8 mouse cellular contexts compared by ENCODE assay signal in genomic region chr15:86032811-86033190, GRCm38 (mm10). TPM values are rescaled to one million over a fixed set of nuclear protein-coding genes. Genes with fewer than 3 reads are reported as not detected.
DNase-seq lines count a peak whose midpoint lies in the region; ATAC-seq and TF ChIP-seq lines count a peak whose summit lies in the region.

No protein-coding gene starts in this region.

- TF ChIP-seq CTCF in E14TG2a.4 (conservative IDR thresholded peaks at IDR 0.05; ENCODE audit: low read length): peak; percentile 83

- 0 out of 2 replicates have a peak, but pooled peaks have one; percentile 2 for ATAC-seq in forebrain, embryonic 16.5 days
- peak; percentile 46 for ATAC-seq in megakaryocyte, adult 5-6 weeks (ENCODE audit: poor library complexity, severe bottlenecking)

- DNase-seq in adrenal gland, postnatal 10 days: peak; percentile 63
- no peak for DNase-seq in adrenal gland, adult 18-20 months (ENCODE audit: low spot score in 2 of 2)
- peak; percentile 74 for DNase-seq in kidney, postnatal 10 days
- peak; percentile 78 for DNase-seq in testis, postnatal 10 days (ENCODE audit: low spot score)
- DNase-seq in layer of hippocampus, adult 9-11 months: no peak

- H3K9ac ChIP-seq in forebrain, embryonic 16.5 days (replicated peaks; ENCODE audit: low read depth, low read length): peak overlapping the region; percentile 63

- H3K36me3 ChIP-seq in E14TG2a.4 (ENCODE audit: insufficient read depth, low read length): peaks cover 15% of the 10 kb centered on the region; the same call in 1 of the 2 replicates
- H3K36me3 ChIP-seq in forebrain, embryonic 16.5 days (ENCODE audit: control insufficient read depth, insufficient read depth): peaks cover 9% of the 10 kb centered on the region; the same call in 1 of the 2 replicates

- H3K4me1 ChIP-seq in E14TG2a.4 (replicated peaks; ENCODE audit: low read depth, low read length): peaks cover 61% of the 10 kb centered on the region
- H3K4me1 ChIP-seq in forebrain, embryonic 16.5 days (replicated peaks; ENCODE audit: control insufficient read depth, insufficient read depth, low read length): peaks cover 35% of the 10 kb centered on the region

- WGBS in forebrain, embryonic 16.5 days: 1% methylated on average over 38 of the region's 38 CpGs

- H3K27ac ChIP-seq in forebrain, embryonic 16.5 days (ENCODE audit: low read length): peak overlapping the region; percentile 66

- H3K9me3 ChIP-seq in E14TG2a.4 (ENCODE audit: low read length): no peaks in the 10 kb centered on the region
- H3K9me3 ChIP-seq in forebrain, embryonic 16.5 days (ENCODE audit: control insufficient read depth, low read length): 0 out of 2 replicates have a peak, but pooled peaks cover 4% of the 10 kb centered on the region

- peak overlapping the region; percentile 91 for H3K4me3 ChIP-seq in E14TG2a.4 (replicated peaks; ENCODE audit: low read length)
- H3K4me3 ChIP-seq in forebrain, embryonic 16.5 days (replicated peaks; ENCODE audit: low read length): peak overlapping the region; percentile 55

- peak overlapping the region; percentile 83 for H3K4me2 ChIP-seq in forebrain, embryonic 16.5 days (ENCODE audit: low read length)

- peaks cover 27% of the 10 kb centered on the region for H3K27me3 ChIP-seq in E14TG2a.4 (ENCODE audit: insufficient read depth, low read length)
- H3K27me3 ChIP-seq in forebrain, embryonic 16.5 days (replicated peaks; ENCODE audit: control insufficient read depth, insufficient read depth, low read length): no peaks in the 10 kb centered on the region

RNA-seq across cellular contexts. Expression of gene Celsr1, which starts 0.8 kb away (rescaled TPM):
- total RNA-seq in adrenal gland, postnatal 10 days (2021): 1 to 10 TPM; 4.4 to 6.5 TPM
- 1 to 10 TPM; 2.9 to 3.7 TPM for total RNA-seq in adrenal gland, adult 18-20 months (2021)
- polyA plus RNA-seq in forebrain, embryonic 16.5 days (2015; fragmentation: Nextera tagmentation; extraction: Ambion mirVana): 4.6 and 5.6 TPM in 2 replicates
- total RNA-seq in megakaryocyte, adult 5-6 weeks (2015): 1.0 and 1.2 TPM in 2 replicates
- 1.2 and 4.4 TPM in 2 replicates for total RNA-seq in megakaryocyte, adult 5-6 weeks (2017)

RNA-seq across cellular contexts. Expression of gene Gramd4, which starts 24.7 kb away (rescaled TPM):
- 10 to 100 TPM; 13.9 to 22.1 TPM for total RNA-seq in adrenal gland, postnatal 10 days (2021)
- 10 to 100 TPM; 12.7 to 14.6 TPM for total RNA-seq in adrenal gland, adult 18-20 months (2021)
- polyA plus RNA-seq in forebrain, embryonic 16.5 days (2015; fragmentation: Nextera tagmentation; extraction: Ambion mirVana): 56.8 and 57.8 TPM in 2 replicates
- total RNA-seq in megakaryocyte, adult 5-6 weeks (2015): 11.5 and 13.1 TPM in 2 replicates
- 36.8 and 46.0 TPM in 2 replicates for total RNA-seq in megakaryocyte, adult 5-6 weeks (2017)

Comparison
In these comparisons a context has a peak if more than half of its experiments do, and no peak if none do; other contexts are left out.
1. DNase-seq: peak in adrenal gland, postnatal 10 days (single experiment), kidney, postnatal 10 days (single experiment) and testis, postnatal 10 days (single experiment); none in adrenal gland, adult 18-20 months (0 of 2) and layer of hippocampus, adult 9-11 months (single experiment).